Mouse (Mus musculus) hindbrain, postnatal 0 days (tissue): Measurements from ENCODE around the gene Per1. TPM values are rescaled to one million over a fixed set of nuclear protein-coding genes. Genes with fewer than 3 reads are reported as not detected.

Experiments
- ATAC-seq: fragments of 200-750 bp; cut with Nextera tagmentation; 2 replicates; pipeline ENCODE4 v1.8.0; 2017; ENCODE audit warnings: mild to moderate bottlenecking, moderate TSS enrichment, moderate library complexity
- DNase-seq: peaks from one replicate; pipeline ENCODE4 v3.0.0-alpha.2; 2015; ENCODE audit warnings: low spot score
- H3K27ac ChIP-seq: fragments of 300-500 bp; sonication (generic); 2 replicates; pipeline ENCODE4 v1.5.1; 2014; ENCODE audit warnings: mild to moderate bottlenecking
- H3K27me3 ChIP-seq: fragments of 300-500 bp; sonication (generic); 2 replicates; pipeline ENCODE4 v1.6.1; 2014; ENCODE audit warnings: low read length, mixed read lengths; ENCODE audit not compliant: insufficient read depth
- H3K36me3 ChIP-seq: fragments of 300-500 bp; sonication (generic); 2 replicates; pipeline ENCODE4 v1.6.1; 2014; ENCODE audit warnings: low read length, mixed read lengths; ENCODE audit not compliant: insufficient read depth
- H3K4me1 ChIP-seq: fragments of 300-500 bp; sonication (generic); 2 replicates; pipeline ENCODE4 v1.6.1; 2014; ENCODE audit warnings: antibody characterized with exemption, low read length, mixed read lengths; ENCODE audit not compliant: insufficient read depth
- H3K4me2 ChIP-seq: fragments of 300-500 bp; sonication (generic); 2 replicates; pipeline ENCODE4 v1.6.1; 2014; ENCODE audit warnings: low read depth, mild to moderate bottlenecking, low read length, moderate library complexity, mixed read lengths
- H3K4me3 ChIP-seq: fragments of 300-500 bp; sonication (generic); 2 replicates; pipeline ENCODE4 v1.5.1; 2014; ENCODE audit warnings: low read length
- H3K9ac ChIP-seq: fragments of 300-500 bp; sonication (generic); replicated peaks from 2 replicates; pipeline ENCODE4 v1.6.1; 2014; ENCODE audit warnings: mild to moderate bottlenecking, low read length, moderate library complexity, mixed read lengths
- H3K9me3 ChIP-seq: fragments of 300-500 bp; sonication (generic); 2 replicates; pipeline ENCODE4 v1.6.1; 2016; ENCODE audit warnings: low read length, mixed read lengths
- CTCF ChIP-seq: IDR thresholded peaks from 2 replicates; pipeline ENCODE4 v1.5.1; 2016; ENCODE audit warnings: antibody characterized with exemption, control low read depth, low read depth
- WGBS: fragments of 180-500 bp; shearing (Covaris S2); extraction: QIAGEN DNeasy Blood & Tissue Kit; methylation state at CpG from one replicate; pipeline ENCODE4 v1.1.7; 2014; 5-methylcytosine and 5-hydroxymethylcytosine counted together
- polyA plus RNA-seq: library from polyadenylated mRNA; unstranded; fragments of >200 nt; fragmentation: Nextera tagmentation; extraction: Ambion mirVana; gene quantifications from 2 replicates; pipeline ENCODE4 v1.2.1, GENCODE M21; 2015
- total RNA-seq: library from RNA; depleted of rRNA; stranded (reverse); fragments of >200 nt; gene quantifications from 2 replicates; pipeline ENCODE4 v1.2.3, GENCODE M21; 2014

Gene Per1
- total and polyA plus RNA-seq, 2 experiments from 2014 or later, result 15.9 to 27.1 TPM

GRCm38 (mm10) chr11:69102403-69102725, 7.3 kb downstream of the Per1 start:
- Histone ChIP-seq H3K4me3 (no peak overlapping the region), H3K27me3 (no peaks in the 10 kb centered on the region)
- 86% methylated on average over 7 of the region's 7 CpGs for WGBS

GRCm38 (mm10) chr11:69103121-69103520, 8.1 kb downstream of the Per1 start:
- Histone ChIP-seq H3K4me2 (no peak overlapping the region), H3K4me1 (peaks cover 16% of the 10 kb centered on the region; the same call in 1 of the 2 replicates), H3K27me3 (no peaks in the 10 kb centered on the region), H3K4me3 (no peak overlapping the region), H3K9me3 (no peaks in the 10 kb centered on the region), H3K27ac (no peak overlapping the region), H3K36me3 (peaks cover 74% of the 10 kb centered on the region), H3K9ac (no peak overlapping the region)
- ATAC-seq, result no peak
- DNase-seq, result no peak
- 92% methylated on average over 14 of the region's 14 CpGs for WGBS
- TF ChIP-seq CTCF, result no peak

More at GRCm38 (mm10) chr11:69102403-69102725, 7.3 kb downstream of the Per1 start:
- Histone ChIP-seq H3K9ac (no peak overlapping the region), H3K27ac (no peak overlapping the region), H3K9me3 (no peaks in the 10 kb centered on the region), H3K36me3 (peaks cover 67% of the 10 kb centered on the region), H3K4me2 (no peak overlapping the region), H3K4me1 (peaks cover 23% of the 10 kb centered on the region; the same call in 1 of the 2 replicates)
- TF ChIP-seq CTCF, result no peak
- ATAC-seq, result no peak
- no peak for DNase-seq

GRCm38 (mm10) chr11:69103531-69104435, 8.8 kb downstream of the Per1 start:
- TF ChIP-seq CTCF, result no peak
- Histone ChIP-seq H3K4me2 (no peak overlapping the region), H3K36me3 (peaks cover 81% of the 10 kb centered on the region), H3K27ac (no peak overlapping the region), H3K9ac (no peak overlapping the region), H3K4me3 (no peak overlapping the region), H3K9me3 (no peaks in the 10 kb centered on the region), H3K4me1 (peaks cover 11% of the 10 kb centered on the region; the same call in 1 of the 2 replicates), H3K27me3 (no peaks in the 10 kb centered on the region)
- DNase-seq (no peak), ATAC-seq (no peak)
- 90% methylated on average over 15 of the region's 15 CpGs for WGBS

GRCm38 (mm10) chr11:69104487-69104886, 9.5 kb downstream of the Per1 start:
- Histone ChIP-seq H3K4me1 (peaks cover 11% of the 10 kb centered on the region; the same call in 1 of the 2 replicates), H3K27ac (no peak overlapping the region), H3K4me3 (no peak overlapping the region), H3K36me3 (peaks cover 88% of the 10 kb centered on the region), H3K4me2 (no peak overlapping the region), H3K9ac (no peak overlapping the region), H3K27me3 (no peaks in the 10 kb centered on the region), H3K9me3 (no peaks in the 10 kb centered on the region)
- WGBS, result 86% methylated on average over 13 of the region's 14 CpGs
- DNase-seq (no peak), ATAC-seq (no peak)
- TF ChIP-seq CTCF, result no peak

GRCm38 (mm10) chr11:69105227-69105626, 10.2 kb downstream of the Per1 start:
- no peak overlapping the region for H3K4me2 ChIP-seq
- TF ChIP-seq CTCF, result no peak
- H3K4me3 ChIP-seq, result no peak overlapping the region
- no peak for DNase-seq
- peaks cover 4% of the 10 kb centered on the region; the same call in 1 of the 2 replicates for H3K4me1 ChIP-seq
- no peak overlapping the region for H3K27ac ChIP-seq
- ATAC-seq, result no peak
- peaks cover 89% of the 10 kb centered on the region for H3K36me3 ChIP-seq
- H3K27me3 ChIP-seq, result no peaks in the 10 kb centered on the region
- no peak overlapping the region for H3K9ac ChIP-seq
- H3K9me3 ChIP-seq, result no peaks in the 10 kb centered on the region
- WGBS, result 93% methylated on average over 6 of the region's 6 CpGs

GRCm38 (mm10) chr11:69105796-69106195, 10.8 kb downstream of the Per1 start:
- ATAC-seq, result no peak
- no peaks in the 10 kb centered on the region for H3K9me3 ChIP-seq
- no peak overlapping the region for H3K4me3 ChIP-seq
- no peak for TF ChIP-seq CTCF
- peaks cover 85% of the 10 kb centered on the region for H3K36me3 ChIP-seq
- no peaks in the 10 kb centered on the region for H3K4me1 ChIP-seq
- no peak overlapping the region for H3K4me2 ChIP-seq
- no peak overlapping the region for H3K27ac ChIP-seq
- no peak overlapping the region for H3K9ac ChIP-seq
- WGBS, result 83% methylated on average over 2 of the region's 2 CpGs
- H3K27me3 ChIP-seq, result no peaks in the 10 kb centered on the region
- DNase-seq, result no peak

- Histone ChIP-seq H3K9me3 (no peaks in the 10 kb centered on the region), H3K4me2 (no peak overlapping the region), H3K9ac (no peak overlapping the region), H3K4me3 (no peak overlapping the region), H3K27ac (no peak overlapping the region), H3K27me3 (no peaks in the 10 kb centered on the region), H3K4me1 (no peaks in the 10 kb centered on the region), H3K36me3 (peaks cover 80% of the 10 kb centered on the region)
- no peak for DNase-seq
- ATAC-seq, result no peak
- TF ChIP-seq CTCF, result no peak
- WGBS, result 92% methylated on average over 11 of the region's 11 CpGs
Measured at GRCm38 (mm10) chr11:69106299-69106698, 11.3 kb downstream of the Per1 start.
